Mouse (Mus musculus): ENCODE results near the gene Olfr456.

- no peak for TF ChIP-seq CTCF (IDR thresholded peaks at IDR 0.05)
- TF ChIP-seq EP300 (IDR thresholded peaks at IDR 0.05): no peak
These were observed 39.6 kb downstream of the Olfr456 start for GRCm38 (mm10) chr6:42447381-42447780.

Data from lung, postnatal 0 days (tissue).